Mouse (Mus musculus): Measurements from ENCODE around the gene Pdgfra.

Gene Pdgfra

DNA sequence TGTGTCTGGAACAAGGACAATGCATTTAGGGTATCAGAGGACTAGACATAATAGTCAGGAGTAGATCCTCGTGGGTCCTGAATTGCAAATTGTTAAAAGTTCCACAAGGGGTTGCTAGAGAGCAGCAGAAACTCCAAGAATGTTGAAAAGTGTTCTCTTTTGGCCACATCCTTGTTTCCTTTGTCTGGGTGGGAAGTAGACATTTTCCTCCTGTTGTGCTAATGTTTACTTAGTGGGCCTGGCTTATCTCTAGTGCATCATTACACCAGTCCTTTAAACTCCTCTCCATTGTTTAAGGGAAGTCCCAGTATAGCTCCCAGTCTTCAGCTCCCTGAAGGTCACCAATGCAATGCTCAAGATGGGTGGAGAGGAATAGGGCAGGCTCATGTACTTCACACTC lies 57.9 kb downstream of the Pdgfra start:
- no peak for DNase-seq (ENCODE audit: low read depth, low spot score)

DNA sequence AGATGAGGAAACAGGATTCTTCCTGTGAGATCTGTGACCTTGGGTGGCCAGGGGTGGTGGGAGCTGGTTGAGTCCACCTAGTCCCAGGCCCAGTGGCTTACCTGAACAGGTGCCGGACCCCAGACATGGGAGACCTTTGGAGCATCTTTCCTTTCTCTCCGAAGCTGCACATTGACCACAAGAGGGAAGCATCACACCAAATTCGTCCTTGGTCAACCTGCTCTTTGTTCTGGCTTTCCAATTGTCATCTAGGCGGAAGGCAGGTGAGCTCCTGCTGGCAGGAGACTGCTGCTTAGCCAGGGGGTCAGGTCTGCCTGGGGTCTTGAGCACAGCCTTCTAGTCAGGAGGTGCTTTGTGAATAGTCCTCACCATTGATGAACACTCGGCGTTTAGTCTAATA lies 62.4 kb downstream of the Pdgfra start:
- DNase-seq (ENCODE audit: low read depth, low spot score), result no peak

DNA sequence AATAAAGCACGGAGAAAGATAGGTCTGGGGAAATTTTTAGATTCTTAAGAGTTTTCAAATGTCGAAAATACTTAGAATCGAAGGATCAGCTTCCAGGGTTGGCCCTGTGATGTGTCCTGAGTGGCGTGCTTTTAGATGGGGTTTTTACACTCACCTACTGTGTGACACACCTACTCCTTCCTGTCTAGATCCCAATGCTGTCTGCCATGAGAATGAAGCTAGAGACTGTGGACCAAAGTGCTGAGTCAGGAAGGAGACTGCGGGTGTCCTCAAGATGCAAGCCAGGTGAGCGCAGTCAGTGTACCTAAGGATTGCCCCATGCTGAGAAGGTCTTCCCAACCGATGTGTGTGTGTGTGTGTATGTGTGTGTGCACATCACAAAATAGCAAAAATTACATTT lies 62.8 kb downstream of the Pdgfra start:
- no peak for DNase-seq (ENCODE audit: low read depth, low spot score)

DNA sequence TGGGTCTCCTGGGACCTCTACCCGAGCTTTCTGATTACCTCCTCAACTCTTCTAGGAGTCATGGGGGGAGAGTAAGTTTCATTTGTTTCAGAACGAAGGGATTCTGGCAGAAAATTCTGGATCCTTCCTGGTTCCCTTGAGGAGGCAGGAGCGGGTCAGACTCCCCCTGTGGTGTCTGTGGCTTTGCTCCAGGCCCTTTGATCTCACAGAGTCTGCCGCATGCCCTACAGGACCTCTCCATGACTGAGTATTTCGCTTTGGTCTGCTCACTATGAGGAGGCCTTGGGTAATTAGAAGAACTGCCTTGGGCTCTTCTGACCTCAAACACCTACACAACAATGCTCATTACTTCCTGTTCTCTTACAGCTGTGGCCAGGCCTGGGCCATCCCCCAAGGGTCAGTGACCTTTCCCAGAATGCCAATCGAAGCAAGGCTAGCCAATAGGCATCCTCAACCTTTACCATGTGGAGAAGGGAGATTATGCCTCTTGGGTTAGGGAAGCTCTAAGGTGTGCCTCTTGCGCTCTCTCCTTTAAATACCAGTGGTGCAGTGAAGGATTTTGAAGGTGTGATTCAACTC lies 63.7 kb downstream of the Pdgfra start:
- no peak for DNase-seq (ENCODE audit: low read depth, low spot score)

DNA sequence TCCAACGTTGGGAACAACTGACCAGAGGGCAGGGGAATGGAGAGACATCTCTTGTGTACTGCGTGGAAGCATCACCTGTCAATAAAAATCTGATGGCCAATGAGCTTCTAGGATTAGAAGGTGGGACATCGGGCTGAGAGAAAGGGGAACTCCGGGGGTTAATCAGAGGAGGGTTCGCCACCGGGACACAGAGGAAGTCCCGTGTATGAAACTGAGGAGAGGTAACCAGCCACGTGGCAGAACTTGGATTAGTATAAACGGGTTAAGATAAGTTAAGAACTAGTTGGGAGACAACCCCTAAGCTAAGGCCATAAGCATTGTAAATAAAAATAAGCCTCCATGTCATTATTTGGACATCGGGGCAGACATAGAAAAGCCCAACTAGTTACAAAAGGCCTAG lies 69.5 kb downstream of the Pdgfra start:
- DNase-seq (ENCODE audit: low read depth, low spot score), result no peak

DNA sequence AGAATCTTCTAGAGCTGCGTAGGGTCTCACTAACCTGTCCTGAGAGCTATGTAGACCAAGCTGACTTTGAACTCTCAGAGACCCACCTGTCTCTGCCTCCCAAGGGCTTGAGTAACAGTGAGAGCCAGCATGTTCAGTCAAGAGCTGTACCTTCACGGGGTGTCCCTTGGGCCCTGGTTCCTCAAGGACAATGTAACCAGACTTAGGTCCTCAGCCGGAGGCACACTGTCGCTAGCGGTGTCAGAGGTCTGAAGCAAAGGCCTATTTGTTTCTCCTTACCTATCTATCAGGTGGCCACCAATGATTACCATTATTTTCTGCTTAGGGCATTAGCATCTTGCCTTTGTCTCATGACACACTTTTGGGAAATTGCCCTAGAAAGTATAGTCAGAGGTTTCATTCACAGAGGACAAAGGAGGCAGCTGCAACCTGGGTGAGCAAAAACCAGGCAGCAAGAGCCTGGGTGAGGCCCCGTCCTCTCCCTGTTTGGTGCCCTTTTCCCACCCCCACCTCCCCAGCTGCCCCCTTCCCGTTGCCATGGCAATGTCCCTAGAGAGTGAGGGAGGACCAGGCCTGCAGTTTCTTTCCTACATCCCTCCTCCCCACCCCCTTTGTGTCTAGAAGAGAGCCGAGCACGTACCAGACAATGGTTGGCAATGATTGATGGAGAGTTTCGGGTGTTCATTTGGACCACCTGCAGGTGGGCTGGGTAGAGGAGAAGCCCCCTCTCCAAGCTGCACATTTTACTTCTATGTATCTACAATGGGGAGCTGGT lies 70.6 kb downstream of the Pdgfra start:
- DNase-seq (ENCODE audit: low read depth, low spot score), result no peak

DNA sequence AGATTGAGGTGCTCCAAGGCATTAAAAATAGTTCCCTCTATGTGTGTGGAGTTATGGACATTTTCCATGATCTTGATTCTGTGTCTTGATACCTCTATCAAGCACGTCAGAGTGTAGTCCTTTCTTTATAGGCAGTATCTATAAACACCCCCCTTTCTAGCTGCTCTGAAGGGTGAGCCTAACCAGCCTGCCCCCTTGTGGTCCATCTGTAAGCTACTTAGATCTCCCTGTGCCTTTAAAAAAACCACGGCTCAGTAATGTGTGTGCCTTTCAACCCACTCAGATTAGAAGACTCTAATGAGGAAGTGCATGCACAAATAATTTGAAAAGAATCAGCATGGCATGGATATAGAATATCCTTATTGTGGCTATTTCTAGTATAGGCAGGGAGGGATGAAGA lies 86.3 kb downstream of the Pdgfra start:
- no peak for DNase-seq (ENCODE audit: low read depth, low spot score)

DNA sequence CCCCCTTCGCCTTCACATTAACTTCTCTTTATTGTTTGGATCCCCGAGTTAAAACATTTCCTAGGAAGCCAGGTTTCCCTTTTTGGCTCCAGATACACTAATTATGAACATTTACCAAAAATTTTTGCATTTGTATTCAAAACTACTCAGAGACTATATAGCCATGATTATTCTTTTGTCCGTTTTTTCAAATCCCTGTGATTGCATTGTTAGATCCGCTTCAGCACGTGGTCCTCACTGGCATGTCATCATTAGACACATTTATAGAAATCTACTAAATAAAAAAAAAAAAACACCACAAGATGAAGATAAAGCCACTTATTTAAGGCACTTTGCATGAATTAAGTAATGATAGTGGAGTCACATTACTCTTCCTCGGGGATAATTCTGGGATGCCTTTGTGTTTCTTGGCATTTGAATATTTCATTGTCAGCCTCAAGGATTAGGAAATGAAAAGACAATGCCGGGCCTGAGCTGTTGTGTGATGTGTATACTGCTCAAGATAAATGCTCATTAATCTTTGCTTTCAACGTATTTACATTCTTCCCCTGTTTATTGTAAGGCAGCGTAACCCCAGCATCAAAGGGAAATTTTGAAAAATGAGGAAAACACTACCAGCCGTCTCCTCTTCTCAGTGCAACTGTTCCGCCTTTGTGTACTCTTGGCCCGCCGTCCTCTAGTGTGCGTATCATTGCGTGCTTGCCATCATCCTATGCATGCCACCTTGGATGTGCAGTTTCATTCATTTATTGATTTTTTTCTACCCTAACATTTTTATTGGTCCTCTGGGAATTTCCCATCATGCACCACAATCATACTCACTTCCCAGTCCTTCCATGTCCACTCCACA lies 87.1 kb downstream of the Pdgfra start:
- no peak for DNase-seq (ENCODE audit: low read depth, low spot score)

DNA sequence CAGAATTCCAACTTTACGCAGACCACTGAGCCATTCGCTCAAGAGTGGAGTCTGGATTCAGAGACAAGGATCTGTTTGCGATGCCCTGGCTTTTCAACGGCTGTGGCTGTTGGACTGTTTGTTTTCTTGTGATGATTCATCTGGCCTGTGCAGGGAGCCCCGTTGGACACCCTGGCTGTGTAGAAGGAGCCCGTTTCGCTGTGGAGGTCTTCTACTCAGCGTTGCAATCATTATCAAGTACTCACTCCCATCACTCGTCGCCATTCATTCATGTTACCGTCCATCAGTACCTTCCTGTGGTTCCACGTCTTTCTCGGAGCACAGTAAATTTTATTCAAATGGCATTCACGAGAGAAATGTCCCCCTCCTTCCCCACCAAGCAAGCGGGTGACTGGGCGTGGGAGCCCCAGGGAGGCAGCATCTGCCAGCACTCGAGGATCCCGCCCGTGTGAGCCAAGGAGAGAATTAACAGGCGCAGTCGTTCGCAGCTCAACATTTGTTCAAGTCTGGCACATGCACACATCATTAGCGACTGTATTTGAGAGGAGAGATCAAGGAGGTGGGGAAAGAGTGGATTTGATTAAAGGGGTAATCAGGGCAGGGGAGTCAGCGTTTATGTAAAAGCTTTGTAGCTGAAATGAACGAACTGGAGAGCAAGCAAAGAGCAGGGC lies 95.1 kb downstream of the Pdgfra start:
- no peak for DNase-seq (ENCODE audit: low read depth, low spot score)

All from brain, embryonic 18.5 days (tissue).